Comparison of ENCODE assay signal across 9 mouse cellular contexts in the genomic region with DNA sequence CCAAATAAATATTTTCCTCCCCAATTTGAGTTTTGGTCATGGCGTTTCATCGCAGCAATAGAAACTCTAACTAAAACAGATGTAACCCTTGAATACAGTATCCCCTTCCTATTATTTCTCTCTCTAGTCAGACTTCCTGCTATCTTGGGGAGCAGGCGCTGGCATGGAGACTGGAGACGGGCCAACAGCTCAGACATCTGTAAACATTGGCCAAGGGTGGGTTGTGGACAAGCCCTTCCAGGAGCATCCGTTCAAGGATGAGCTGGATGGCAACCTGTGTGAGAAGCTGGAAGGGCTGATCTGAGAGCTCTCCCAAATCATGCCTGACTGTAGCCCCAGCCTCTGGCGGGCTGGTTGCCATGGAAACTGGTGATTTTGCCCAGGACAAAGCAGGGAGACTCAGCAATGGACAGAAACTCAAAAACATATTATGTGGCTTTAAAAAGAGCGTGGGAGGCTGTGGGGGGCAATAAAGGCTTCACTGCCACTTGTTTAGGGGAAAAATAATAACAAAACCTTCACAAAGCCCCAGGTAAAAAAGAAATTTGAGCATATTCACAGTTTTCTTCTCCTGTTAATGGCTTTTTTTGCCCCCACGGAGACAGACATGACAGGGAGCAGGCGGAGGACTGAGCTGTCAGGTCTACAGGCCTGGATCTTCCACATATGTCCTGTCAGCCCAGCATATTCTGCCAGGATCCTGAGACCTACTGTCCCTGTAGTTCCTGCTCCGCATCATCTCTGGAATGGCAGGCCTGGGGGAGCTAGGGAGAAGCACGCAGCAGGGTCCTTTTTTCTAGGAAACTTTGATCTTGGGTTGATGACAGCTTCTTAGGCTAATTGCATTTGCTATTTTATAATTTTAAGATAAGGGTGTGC.
DNase-seq lines count a peak whose midpoint lies in the region; ATAC-seq and TF ChIP-seq lines count a peak whose summit lies in the region.
"Had no signal": no experiment of that assay in that cellular context is flagged by ENCODE, and none has a peak within 500 bp of the region (broad histone marks: within the 10 kb centered on the region; RNA-seq: fewer than 3 reads in every experiment).

No protein-coding gene starts in this region.

- peak; percentile 64; the same call in 1 of the 2 replicates for ATAC-seq in forebrain, embryonic 12.5 days (ENCODE audit: low FRiP score)
- peak; percentile 84; the same call in 1 of the 2 replicates for ATAC-seq in neural tube, embryonic 15.5 days (ENCODE audit: low FRiP score)

- H3K27ac ChIP-seq in left cerebral cortex, adult 2 months: no peak overlapping the region; the same call in 1 of the 2 replicates
- peak overlapping the region; percentile 25 for H3K27ac ChIP-seq in forebrain, embryonic 12.5 days
- H3K27ac ChIP-seq in neural tube, embryonic 15.5 days (replicated peaks): peak overlapping the region; percentile 68
- H3K27ac ChIP-seq: heart, embryonic 13.5 days had no signal

- peak; percentile 56 to 59 for DNase-seq in left cerebral cortex, adult 2 months (ENCODE audit: extremely low spot score in 1 of 2, low spot score in 2 of 2)
- no peak for DNase-seq in left cerebral cortex, adult 11 months (ENCODE audit: low spot score)
- peak; percentile 71 for DNase-seq in lung, postnatal 10 days
- DNase-seq in urinary bladder, adult 2 months (ENCODE audit: low spot score): no peak
- DNase-seq in kidney, adult 8-10 months: no peak
- no peak for DNase-seq in cerebellum, postnatal 36 days

- no peaks in the 10 kb centered on the region for H3K36me3 ChIP-seq in forebrain, embryonic 12.5 days (replicated peaks)
- H3K36me3 ChIP-seq in neural tube, embryonic 15.5 days: no peaks in the 10 kb centered on the region
- H3K36me3 ChIP-seq: heart, embryonic 13.5 days had no signal

- no peak for TF ChIP-seq CTCF in left cerebral cortex, adult 2 months (IDR thresholded peaks at IDR 0.05)

- H3K27me3 ChIP-seq in forebrain, embryonic 12.5 days: peaks cover 4% of the 10 kb centered on the region; the same call in 1 of the 2 replicates
- H3K27me3 ChIP-seq in neural tube, embryonic 15.5 days (replicated peaks): no peaks in the 10 kb centered on the region
- H3K27me3 ChIP-seq: heart, embryonic 13.5 days had no signal

- no peak overlapping the region for H3K9ac ChIP-seq in forebrain, embryonic 12.5 days
- H3K9ac ChIP-seq in neural tube, embryonic 15.5 days (replicated peaks): no peak overlapping the region
- H3K9ac ChIP-seq: heart, embryonic 13.5 days had no signal

- H3K9me3 ChIP-seq in forebrain, embryonic 12.5 days: no peaks in the 10 kb centered on the region
- no peaks in the 10 kb centered on the region for H3K9me3 ChIP-seq in neural tube, embryonic 15.5 days (replicated peaks)
- H3K9me3 ChIP-seq: heart, embryonic 13.5 days had no signal

- H3K4me2 ChIP-seq in forebrain, embryonic 12.5 days: peak overlapping the region; percentile 1
- no peak overlapping the region for H3K4me2 ChIP-seq in neural tube, embryonic 15.5 days

- 44% methylated on average over 11 of the region's 11 CpGs for WGBS in forebrain, embryonic 12.5 days
- WGBS in neural tube, embryonic 15.5 days: 42% methylated on average over 11 of the region's 11 CpGs

- H3K4me1 ChIP-seq in forebrain, embryonic 12.5 days: peaks cover 32% of the 10 kb centered on the region
- H3K4me1 ChIP-seq in neural tube, embryonic 15.5 days: peaks cover 28% of the 10 kb centered on the region

- intact Hi-C loops in left cerebral cortex, adult 2 months (cut with DNase I): no loop called here

- H3K4me3 ChIP-seq in left cerebral cortex, adult 2 months: no peak overlapping the region
- no peak overlapping the region for H3K4me3 ChIP-seq in forebrain, embryonic 12.5 days (replicated peaks)
- H3K4me3 ChIP-seq in neural tube, embryonic 15.5 days (replicated peaks): no peak overlapping the region
- H3K4me3 ChIP-seq: heart, embryonic 13.5 days had no signal

Comparison
In these comparisons a context has a peak if more than half of its experiments do, and no peak if none do; other contexts are left out.
1. DNase-seq: peak in left cerebral cortex, adult 2 months (2 of 2) and lung, postnatal 10 days (single experiment); none in left cerebral cortex, adult 11 months (single experiment), urinary bladder, adult 2 months (single experiment), kidney, adult 8-10 months (0 of 2) and cerebellum, postnatal 36 days (0 of 2).